Mouse (Mus musculus) ovary, postnatal 10 days (tissue): ENCODE measurements around the gene Cd164.

Experiments used
- DNase-seq: peaks from one replicate; pipeline ENCODE4 v3.0.0; 2022; ENCODE audit warnings: low spot score

Gene Cd164

GRCm38 (mm10) chr10:41518981-41519618 is at the start of gene Cd164:
Gene Cd164 (plus strand): TSS chr10:41519414.
- peak; percentile 92 for DNase-seq

DNA sequence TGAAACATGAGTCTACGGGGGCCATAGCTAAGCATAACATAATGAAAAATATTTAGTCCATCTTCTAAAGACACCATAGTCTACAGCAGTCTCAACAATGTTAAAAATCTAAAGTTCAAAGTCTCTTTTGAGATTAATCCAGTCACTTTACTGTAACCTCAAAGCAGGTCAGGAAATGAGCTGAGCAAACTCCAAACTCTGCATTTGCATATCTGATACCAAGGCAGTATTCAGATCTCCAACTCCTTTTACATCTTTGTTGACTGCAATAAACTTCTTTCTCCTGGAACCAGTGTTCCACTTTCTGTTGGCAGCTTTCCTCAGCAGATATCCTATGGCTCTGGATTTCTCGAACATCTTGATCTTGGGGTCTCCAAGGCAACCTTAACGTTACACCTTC is 48.5 kb upstream of the Cd164 start:
- no peak for DNase-seq

- DNase-seq, result no peak
These were observed 46.7 kb upstream of the Cd164 start for GRCm38 (mm10) chr10:41472534-41472933.

- DNase-seq, result no peak
These were observed 46.2 kb upstream of the Cd164 start for GRCm38 (mm10) chr10:41472962-41473481.

DNA sequence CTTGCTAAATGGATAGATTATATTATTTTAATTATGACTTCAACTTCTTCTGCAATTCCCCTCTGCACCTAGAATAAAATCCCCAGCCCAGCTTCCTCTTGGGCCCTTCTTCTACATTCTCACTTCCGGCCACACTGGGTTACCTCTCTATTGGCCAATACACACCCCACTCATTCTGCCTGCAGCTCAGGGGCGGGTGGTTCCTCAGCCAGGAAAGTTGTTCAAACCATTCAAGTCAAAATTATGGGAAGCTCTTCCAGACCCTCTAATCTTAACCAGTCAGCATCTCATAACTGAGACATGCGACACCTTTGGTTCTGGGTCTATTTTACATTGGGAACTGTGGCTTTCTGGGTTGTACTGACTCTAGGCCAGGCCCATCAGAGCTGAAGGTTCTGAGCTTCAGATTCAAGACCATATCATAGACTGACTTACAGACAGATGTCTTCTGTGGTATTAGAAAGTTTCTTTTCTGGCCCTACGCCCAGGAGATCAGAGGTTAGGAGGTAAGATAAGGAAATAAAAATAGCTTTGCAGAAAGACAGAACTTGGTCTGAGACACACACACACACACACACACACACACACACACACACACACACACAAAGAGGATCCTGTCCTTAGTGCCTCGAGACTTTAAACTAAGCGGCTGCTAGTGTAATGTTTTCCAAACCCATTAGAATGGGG is 45.3 kb upstream of the Cd164 start:
- no peak for DNase-seq

DNA sequence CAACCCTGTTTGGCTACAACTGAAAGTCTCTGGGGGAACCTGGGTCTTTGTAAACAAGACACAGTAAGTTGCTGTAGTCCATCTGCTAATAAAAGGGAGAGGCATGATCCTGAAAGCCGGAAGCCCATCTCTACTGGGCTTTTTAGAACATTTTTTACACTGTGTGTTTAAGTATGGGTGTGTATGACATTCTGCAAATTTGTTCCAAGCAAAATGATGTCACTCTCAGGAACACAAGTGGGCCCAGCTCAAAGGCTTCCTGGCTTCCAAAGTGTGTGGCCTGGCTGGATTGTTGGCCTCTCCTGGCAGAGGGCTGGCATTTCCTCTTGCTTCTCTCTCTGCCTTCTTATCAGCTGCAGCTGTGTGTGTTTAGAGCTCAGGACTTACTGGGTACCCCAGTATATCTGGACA is 44.2 kb upstream of the Cd164 start:
- DNase-seq, result no peak

DNA sequence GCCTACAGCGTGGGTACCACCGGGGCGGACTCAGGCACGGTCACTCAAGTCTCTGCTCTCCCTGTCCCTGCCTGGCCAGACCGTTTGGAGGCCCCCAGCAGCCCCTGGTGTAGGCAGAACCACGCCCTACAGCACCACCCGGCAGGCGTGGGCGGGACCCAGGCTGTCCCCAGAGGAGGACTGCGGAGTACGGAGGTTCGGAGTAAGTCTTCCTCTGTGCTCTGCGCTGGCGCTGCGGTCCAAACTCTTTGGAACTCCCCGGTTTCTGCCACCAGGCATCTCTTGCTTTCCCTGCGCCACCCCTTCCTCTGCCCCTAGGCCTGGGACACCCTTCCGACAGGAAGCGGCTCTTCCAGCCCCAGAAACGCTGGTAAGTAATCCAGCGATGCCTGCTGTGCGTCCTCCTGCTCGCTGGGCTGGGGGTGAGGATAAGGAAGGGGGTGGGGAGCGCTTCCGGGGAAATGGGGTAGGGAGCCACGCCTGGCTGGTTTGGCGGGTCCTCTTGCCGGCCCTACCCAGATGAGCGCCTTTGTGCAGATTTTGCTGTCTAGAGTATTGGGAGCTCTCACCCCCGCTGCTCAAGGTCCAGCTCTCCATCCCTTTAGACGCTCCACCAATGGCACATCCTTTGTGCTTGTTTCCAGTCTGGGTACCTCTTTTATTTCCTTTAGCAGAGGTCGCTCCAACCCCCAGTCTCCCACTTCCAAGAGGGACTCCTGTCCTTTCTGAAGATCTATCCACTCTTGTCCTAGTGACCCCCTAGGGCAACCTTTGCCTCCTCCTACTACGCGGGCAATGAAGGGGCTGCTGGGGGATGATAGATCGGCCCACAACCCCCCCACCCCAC is 42.8 kb upstream of the Cd164 start, which contains the start of gene Mical1:
Gene Mical1 (plus strand): TSS at position 144 of the 847 bp plus-strand sequence.
- peak; percentile 40 for DNase-seq

DNA sequence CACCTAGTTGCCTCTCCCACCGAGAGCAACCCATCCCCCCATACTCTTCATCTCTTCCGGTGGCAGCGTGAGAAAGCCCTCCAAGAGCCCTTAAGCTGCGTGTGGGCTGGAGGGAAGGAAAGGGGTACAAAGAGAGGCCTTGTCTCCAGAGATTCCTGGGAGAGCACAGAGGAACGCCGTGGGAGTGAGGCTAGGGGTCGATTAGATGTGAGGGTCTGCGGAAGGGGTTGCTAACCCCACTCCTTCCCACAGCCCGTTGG is 42.3 kb upstream of the Cd164 start:
- DNase-seq, result no peak

DNA sequence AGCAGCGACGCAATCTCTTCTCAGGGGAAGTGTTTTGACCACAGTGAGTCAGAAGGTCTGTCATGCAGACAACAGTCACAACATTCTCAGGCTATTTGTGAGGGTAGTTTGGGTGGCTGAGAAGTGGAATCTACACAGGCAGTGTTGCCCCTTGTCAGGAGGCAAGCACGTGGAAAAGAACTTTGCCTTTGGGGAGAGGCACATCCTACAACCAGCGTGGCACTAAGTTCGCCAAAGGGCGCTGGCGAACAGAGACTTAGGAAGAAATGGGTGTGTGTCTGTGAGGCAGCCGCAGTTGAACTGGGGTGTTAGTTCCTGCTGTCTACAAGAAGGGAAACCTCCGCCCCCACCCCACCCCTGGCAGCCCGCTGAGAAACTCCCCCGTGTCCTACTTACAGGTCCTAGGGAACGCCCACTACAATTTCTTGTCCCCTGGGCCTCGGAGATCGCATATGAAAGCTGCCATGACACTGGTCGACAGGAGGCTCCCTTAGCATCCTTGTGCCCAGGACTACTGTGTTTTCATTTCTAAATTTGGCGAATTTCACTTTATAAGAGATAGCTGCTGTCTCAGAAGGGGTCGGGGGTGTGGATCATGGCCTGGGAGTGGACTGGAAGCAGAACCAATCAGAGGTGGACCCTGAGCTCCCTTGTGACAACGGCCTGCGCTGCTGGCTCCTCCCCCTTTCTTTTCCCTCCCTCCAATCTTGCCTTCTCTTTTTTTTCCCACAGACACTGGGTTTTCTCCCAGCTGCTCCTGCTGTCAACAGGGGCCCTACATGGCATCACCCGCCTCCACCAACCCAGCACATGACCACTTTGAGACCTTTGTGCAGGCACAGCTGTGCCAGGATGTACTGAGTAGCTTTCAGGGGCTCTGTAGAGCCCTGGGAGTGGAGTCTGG is 41.7 kb upstream of the Cd164 start:
- no peak for DNase-seq

DNA sequence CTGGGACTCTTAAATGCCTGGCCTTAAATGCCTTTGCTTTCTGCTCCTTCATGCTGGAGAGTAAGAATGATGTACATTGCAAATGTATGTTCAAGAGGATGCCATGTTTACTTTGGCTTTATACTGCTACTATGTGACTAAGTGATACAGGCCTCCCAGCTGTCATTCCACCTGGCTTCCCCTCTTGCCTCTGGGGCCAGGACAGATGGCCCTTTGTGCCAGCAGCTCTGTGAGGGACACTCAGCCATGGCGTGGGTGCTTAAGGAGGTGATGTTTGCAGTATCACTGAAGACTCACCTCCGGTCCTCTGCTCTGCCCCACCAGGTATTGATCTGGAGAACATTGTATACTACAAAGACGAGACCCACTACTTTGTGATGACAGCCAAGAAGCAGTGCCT is 39.3 kb upstream of the Cd164 start:
- DNase-seq, result no peak

DNA sequence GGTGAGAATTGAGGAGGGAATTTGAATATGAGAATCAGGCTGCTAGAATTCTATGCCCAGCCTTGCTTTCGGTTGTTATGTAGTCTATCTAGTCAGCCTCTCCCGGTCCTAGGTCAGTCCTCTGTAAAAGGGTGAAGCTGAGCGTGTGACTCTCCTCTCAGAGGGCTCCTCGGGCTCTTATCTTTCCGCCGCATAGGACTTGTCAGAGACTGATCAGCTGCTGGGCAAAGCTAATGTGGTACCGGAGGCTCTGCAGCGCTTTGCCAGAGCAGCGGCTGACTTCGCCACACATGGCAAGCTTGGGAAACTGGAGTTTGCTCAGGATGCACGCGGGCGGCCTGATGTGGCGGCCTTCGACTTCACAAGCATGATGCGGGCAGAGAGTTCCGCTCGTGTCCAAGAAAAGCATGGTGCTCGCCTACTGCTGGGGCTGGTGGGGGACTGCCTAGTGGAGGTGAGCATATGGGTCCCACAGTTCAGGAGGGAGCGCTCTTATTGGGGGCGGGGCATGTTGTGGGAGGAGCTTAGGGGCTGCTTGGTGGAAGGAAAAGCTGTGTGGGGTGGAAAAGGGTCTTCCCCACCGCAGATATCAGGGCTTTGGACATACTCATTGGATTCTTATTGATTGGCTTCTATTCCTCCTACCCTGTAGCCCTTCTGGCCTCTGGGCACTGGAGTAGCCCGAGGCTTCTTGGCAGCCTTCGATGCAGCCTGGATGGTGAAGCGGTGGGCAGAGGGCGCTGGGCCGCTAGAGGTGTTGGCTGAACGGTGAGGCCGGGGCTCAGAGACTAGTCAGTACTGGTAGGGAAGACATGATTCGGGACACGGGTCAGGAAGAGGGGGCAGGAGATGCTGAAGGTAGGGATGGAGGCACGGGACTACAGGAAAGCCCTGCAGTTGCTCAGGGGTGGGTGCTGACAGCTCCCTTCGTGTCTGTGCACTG is 38.0 kb upstream of the Cd164 start:
- no peak for DNase-seq

- no peak for DNase-seq
These were observed 36.8 kb upstream of the Cd164 start for GRCm38 (mm10) chr10:41482446-41482845.

- no peak for DNase-seq
These were observed 33.4 kb upstream of the Cd164 start for GRCm38 (mm10) chr10:41485778-41486177.

DNA sequence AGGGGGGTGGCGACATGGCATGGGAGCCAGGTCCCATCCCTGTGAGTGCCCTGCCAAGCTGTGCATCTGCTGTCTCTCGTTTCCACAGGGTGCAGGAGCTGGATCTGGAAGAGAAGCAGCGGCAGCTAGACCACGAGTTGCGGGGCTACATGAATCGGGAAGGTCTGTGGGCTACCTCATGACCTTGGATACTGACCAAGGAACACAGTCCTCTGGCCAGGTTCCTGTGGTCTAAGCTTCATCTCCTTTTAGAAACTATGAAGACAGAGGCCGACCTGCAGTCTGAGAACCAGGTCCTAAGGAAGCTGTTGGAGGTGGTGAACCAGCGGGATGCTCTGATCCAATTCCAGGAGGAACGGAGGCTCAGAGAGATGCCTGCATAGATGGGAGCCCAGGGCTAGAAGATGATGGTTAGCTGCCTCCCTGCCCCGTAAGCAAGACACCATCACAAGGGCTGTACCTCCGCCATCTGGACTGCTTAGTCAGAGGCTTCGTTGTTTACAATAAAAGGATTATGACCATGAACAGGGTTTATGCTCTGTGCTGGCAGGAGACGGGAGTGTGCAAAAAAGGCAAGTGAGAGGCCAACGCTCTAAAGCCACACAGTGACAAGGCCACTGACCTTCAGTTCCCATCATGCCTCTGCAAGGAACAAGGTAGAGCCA is 32.6 kb upstream of the Cd164 start:
- DNase-seq, result no peak

GRCm38 (mm10) chr10:41488877-41489276 is 30.3 kb upstream of the Cd164 start:
- no peak for DNase-seq

DNA sequence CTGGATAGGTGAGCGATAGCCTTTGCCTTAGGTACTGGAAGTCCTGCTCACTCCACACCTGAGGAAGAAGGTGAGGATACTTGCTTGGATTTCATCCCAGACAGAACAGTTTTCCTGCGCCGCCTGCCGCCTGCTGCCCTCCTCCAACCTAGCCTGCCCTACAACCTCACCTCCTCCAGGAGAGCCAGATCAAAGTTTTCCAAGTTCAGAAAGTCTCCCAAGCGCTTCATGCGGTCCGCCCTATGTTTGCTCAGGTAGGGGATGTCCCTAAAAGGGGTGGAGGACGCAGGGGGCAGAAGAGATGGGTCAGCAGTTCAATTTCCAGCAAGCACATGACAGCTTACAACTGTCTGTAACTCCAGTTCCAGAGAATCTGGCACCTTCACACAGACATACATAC is 29.9 kb upstream of the Cd164 start:
- DNase-seq, result no peak

DNA sequence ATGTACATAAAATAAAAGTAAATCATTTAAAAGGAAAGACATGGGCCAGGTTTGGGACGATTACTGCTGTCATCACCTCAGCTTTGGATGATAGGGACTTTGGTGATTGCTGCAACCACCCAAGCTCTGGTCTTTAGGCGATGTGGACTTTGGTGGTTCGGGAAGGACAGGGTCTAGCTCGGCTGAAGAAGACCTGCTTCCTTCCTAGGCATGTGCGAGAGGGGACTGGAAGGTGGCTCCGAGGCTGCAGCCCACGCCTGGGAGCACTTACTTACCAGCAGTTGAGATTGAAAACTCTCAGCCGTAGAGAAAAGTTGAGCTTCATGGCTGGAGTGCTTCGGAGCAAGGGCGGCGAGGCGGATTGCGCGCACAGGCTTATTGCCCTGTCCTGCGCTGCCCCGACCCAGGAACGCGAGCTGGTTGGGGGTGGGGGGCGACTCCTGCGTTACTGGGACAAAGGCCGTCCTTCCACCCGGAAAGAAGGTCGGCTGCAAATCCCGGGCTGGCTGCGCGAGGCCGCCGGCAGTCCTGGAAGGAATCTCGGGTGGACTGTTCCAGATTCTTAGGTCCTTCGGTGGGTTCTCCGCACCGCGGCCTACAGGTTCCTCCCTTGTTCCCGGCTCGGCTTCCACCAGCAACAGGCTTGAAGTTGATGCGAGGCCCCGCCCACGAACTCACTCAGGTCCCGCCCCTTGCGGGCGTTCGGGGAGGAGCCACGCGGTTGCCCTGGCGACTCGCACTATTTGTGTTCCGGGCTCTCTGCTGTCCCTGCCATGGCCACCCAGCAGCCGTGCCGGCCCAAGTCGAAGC is 29.3 kb upstream of the Cd164 start, which contains the start of the genes Smpd2 and Ppil6:
Gene Smpd2 (minus strand): TSS at position 662 of the 810 bp plus-strand sequence.
Gene Ppil6 (plus strand): TSS at position 732 of the 810 bp plus-strand sequence.
- DNase-seq, result peak; percentile 91

DNA sequence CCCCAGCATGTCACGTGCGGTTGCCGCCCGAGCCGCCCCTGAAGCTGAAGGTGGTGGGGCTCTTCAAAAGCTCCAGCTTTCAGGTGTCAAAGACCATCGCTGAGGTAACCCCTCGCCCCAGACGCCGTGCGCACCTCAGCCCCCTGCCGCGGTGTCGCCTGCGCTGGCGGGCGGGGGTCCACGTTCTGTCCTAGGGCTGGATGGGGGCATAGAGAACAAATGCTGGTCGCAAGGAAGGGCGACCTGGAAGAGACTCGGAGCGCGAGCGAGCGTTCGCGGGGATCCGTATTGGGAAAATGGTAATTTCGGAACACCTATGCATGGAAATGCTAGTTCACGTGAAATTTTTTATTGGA is 28.7 kb upstream of the Cd164 start:
- DNase-seq, result no peak

GRCm38 (mm10) chr10:41491111-41491510 is 28.1 kb upstream of the Cd164 start:
- DNase-seq, result no peak
